Mouse (Mus musculus): ENCODE results near the gene Ankrd13b.

Ankrd13b gene

DNA sequence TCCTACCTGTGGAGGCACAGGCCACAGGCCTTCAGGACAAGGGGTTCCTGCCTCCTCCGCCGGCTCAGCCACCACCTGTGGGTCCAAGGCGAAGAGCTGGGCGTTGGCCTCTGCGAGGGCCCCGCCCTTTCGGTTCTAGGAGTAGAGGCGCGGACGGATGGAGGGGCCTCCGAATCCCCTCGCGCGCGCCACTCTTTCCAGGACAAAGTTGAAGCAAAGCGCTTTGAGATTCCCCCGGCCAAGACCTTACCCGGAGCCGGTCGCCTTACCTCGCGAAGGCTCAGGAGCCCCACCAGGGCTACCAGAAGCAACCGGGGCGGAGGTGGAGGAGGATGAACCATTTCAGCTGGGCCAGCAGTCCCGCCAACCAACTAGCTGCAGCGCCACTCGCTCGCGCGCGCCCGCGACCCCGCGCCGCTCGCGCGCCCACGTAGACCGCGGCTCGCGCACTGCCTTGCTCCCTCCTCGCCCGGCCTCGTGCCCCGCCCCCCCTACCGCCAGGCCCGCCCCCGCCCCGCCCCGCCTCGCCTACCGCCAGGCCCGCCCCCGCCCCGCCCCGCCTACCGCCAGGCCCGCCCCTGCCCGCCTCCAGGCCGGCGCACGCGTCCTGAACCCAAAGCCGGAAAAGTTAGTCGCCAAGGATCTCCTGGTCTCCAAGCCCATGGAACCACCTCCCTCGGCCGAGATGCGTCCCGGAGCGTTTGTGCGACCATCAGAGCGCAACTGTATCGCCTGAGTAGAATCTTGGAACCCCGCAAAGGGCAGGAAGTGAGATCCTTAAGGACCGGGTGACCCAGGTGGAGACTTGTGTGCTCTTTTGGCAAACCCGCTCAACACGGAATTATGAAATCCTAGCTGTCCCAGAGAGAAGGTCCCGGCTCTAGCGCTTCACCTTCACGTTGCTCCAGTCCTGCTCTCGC is 23.7 kb upstream of the Ankrd13b start:
- in situ Hi-C loops (cut with MboI; ENCODE audit: low pct_unique_long_range_greater_than_20kb in 1 of 2, low sequenced_read_pairs in 2 of 2, unreplicated experiment in 1 of 2): no loop called here

GRCm38 (mm10) chr11:77511336-77511735 is 21.9 kb upstream of the Ankrd13b start:
- in situ Hi-C loops (cut with MboI; ENCODE audit: low pct_unique_long_range_greater_than_20kb in 1 of 2, low sequenced_read_pairs in 2 of 2, unreplicated experiment in 1 of 2): no loop called here

GRCm38 (mm10) chr11:77508068-77509021 is 18.9 kb upstream of the Ankrd13b start:
- in situ Hi-C loops (cut with MboI; ENCODE audit: low pct_unique_long_range_greater_than_20kb in 1 of 2, low sequenced_read_pairs in 2 of 2, unreplicated experiment in 1 of 2): no loop called here

DNA sequence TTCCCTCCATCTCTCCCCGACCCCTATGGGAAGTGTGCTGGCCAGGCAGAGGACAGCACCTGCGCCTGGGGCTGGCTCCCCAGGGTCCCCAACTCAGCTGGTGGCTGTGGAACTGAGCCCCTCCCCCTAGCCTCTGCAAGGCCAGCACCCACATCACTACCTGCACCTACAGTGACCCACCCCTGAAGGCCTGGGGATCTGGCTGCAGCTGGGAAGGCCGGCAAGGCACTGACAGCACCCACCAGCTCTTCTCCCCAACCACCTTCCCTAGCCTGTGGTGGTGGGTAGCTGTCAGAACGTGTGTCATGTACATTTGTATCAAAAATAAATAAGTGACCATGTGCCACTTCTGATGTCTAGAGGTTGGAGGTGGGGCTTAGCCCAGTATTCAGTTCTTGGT is 17.9 kb upstream of the Ankrd13b start:
- in situ Hi-C loops (cut with MboI; ENCODE audit: low pct_unique_long_range_greater_than_20kb in 1 of 2, low sequenced_read_pairs in 2 of 2, unreplicated experiment in 1 of 2): no loop called here

GRCm38 (mm10) chr11:77506941-77507340 is 17.5 kb upstream of the Ankrd13b start:
- in situ Hi-C loops (cut with MboI; ENCODE audit: low pct_unique_long_range_greater_than_20kb in 1 of 2, low sequenced_read_pairs in 2 of 2, unreplicated experiment in 1 of 2): no loop called here

- in situ Hi-C loops (cut with MboI; ENCODE audit: low pct_unique_long_range_greater_than_20kb in 1 of 2, low sequenced_read_pairs in 2 of 2, unreplicated experiment in 1 of 2): no loop called here
These were observed 16.8 kb upstream of the Ankrd13b start for GRCm38 (mm10) chr11:77506273-77506672.

- in situ Hi-C loops (cut with MboI; ENCODE audit: low pct_unique_long_range_greater_than_20kb in 1 of 2, low sequenced_read_pairs in 2 of 2, unreplicated experiment in 1 of 2): no loop called here
These were observed 16.0 kb upstream of the Ankrd13b start for GRCm38 (mm10) chr11:77505291-77505980.

DNA sequence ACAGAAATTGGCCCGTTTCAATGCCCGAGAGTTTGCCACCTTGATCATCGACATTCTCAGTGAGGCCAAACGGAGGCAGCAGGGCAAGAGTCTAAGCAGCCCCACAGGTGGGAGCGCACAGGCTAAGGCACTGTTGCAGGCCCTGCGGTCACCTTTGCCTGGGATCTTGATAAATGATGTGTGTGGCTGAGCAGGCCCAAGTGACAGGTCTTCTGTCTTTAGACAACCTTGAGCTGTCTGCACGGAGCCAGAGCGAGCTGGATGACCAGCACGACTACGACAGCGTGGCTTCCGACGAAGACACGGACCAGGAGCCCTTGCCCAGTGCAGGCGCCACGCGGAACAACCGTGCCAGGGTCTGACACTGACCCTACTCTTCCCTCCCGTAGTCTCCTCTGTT is 14.9 kb upstream of the Ankrd13b start:
- in situ Hi-C loops (cut with MboI; ENCODE audit: low pct_unique_long_range_greater_than_20kb in 1 of 2, low sequenced_read_pairs in 2 of 2, unreplicated experiment in 1 of 2): no loop called here

DNA sequence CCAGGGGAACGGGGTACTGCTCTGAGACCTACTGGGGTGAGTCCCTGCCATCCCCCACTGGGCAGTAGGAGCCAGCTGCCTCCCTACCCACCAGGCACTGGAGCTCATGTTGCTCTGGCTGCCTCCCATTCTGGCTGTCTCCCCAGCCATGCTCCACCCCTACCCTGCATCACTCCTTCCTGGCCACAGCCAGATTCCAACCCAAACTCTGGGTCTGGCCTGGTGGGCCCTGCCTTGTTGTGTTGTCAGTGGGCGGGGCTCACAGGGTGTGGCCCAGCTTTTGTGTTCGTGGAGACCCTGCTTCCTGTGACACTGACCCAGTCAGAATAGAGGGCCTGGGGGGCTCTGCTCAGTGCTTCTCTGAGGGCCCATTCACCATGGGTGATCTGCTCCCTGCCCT is 14.0 kb upstream of the Ankrd13b start:
- in situ Hi-C loops (cut with MboI; ENCODE audit: low pct_unique_long_range_greater_than_20kb in 1 of 2, low sequenced_read_pairs in 2 of 2, unreplicated experiment in 1 of 2): no loop called here

DNA sequence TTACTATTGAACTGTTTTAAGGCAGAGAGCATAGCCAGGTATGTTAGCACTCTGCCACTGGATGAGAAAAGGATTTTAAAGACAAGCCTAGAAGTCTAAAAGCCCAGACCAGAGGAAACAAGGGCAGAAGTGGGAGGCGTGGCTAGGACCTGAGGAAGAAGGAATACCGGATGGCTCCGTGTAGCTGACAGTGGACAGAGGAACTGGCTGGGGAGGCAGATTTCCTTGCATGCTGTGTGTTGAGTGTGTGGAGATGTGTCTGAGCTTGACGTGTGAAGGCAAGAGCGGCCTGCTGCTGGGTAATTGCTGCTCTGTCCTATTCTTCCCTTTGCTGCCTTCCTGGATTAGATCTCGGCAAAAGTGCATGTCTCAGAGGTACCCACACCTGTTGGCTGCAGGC is 13.0 kb upstream of the Ankrd13b start:
- in situ Hi-C loops (cut with MboI; ENCODE audit: low pct_unique_long_range_greater_than_20kb in 1 of 2, low sequenced_read_pairs in 2 of 2, unreplicated experiment in 1 of 2): no loop called here

DNA sequence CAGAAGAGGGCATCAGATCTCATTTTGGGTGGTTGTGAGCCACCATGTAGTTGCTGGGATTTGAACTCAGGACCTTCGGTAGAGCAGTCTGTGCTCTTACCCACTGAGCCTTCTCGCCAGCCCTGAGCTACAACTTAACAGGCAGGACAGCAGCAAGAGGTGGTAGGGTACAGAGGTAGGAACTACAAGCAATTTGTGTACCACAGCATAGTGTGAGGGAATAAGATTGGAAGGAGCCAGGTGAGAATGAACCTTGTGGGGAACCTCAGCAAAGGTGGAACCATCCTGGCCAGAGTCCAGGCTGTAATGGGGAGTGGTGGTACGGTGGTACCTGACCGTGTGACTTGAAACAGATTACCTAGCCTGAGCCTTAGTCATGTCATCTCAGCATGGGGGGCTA is 12.5 kb upstream of the Ankrd13b start:
- in situ Hi-C loops (cut with MboI; ENCODE audit: low pct_unique_long_range_greater_than_20kb in 1 of 2, low sequenced_read_pairs in 2 of 2, unreplicated experiment in 1 of 2): no loop called here

DNA sequence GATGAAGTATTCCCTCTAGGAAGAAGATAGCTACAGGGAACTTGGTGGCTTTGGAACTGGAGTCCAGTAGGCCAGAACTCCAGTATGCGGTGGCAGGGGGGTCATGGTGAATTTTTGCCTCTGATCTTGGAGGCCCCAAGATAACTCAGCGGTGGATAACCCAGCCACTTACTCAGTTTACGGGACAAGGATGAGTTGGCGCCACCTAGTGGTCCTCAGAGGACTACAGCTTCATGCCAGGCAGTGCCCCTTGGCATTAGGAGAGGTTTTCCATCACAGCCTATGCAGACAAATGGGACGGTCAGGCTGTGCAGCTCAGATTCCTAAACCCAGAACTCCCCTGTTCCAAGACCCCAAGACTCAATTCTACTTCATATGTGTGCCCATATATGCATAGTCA is 11.9 kb upstream of the Ankrd13b start:
- in situ Hi-C loops (cut with MboI; ENCODE audit: low pct_unique_long_range_greater_than_20kb in 1 of 2, low sequenced_read_pairs in 2 of 2, unreplicated experiment in 1 of 2): no loop called here

GRCm38 (mm10) chr11:77500361-77501325 is 11.2 kb upstream of the Ankrd13b start:
- in situ Hi-C loops (cut with MboI; ENCODE audit: low pct_unique_long_range_greater_than_20kb in 1 of 2, low sequenced_read_pairs in 2 of 2, unreplicated experiment in 1 of 2): no loop called here

GRCm38 (mm10) chr11:77499354-77499753 is 9.9 kb upstream of the Ankrd13b start:
- in situ Hi-C loops (cut with MboI; ENCODE audit: low pct_unique_long_range_greater_than_20kb in 1 of 2, low sequenced_read_pairs in 2 of 2, unreplicated experiment in 1 of 2): no loop called here

GRCm38 (mm10) chr11:77498261-77499139 is 9.0 kb upstream of the Ankrd13b start:
- in situ Hi-C loops (cut with MboI; ENCODE audit: low pct_unique_long_range_greater_than_20kb in 1 of 2, low sequenced_read_pairs in 2 of 2, unreplicated experiment in 1 of 2): no loop called here

GRCm38 (mm10) chr11:77497851-77498250 is 8.4 kb upstream of the Ankrd13b start:
- in situ Hi-C loops (cut with MboI; ENCODE audit: low pct_unique_long_range_greater_than_20kb in 1 of 2, low sequenced_read_pairs in 2 of 2, unreplicated experiment in 1 of 2): no loop called here

DNA sequence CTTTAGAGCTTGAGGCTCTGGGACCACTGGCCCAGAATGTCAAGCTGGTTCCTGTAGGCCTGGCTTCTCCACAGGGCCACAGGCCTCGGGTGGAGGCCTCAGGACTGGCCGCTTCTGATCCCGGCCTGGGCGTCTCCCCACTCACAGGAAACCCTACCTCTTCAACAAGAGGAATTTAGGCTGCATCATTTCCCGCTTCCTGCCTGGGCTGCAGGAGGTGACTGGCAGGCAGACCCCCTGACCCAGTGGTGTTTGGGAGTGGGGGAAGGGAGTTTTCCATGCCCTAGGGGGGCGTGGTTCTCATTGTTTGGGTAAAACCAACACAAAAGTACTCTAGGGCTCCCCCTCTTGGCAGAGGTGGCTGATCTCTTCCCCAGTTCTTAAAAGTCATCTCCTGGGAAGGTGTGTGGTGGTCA is 7.9 kb upstream of the Ankrd13b start:
- in situ Hi-C loops (cut with MboI; ENCODE audit: low pct_unique_long_range_greater_than_20kb in 1 of 2, low sequenced_read_pairs in 2 of 2, unreplicated experiment in 1 of 2): no loop called here

All from mouse embryonic stem cell (cell line).